Mouse (Mus musculus) layer of hippocampus, postnatal 10 days (tissue): ENCODE measurements at regions not wholly inside any gene's neighbourhood (a gene's known extent, or its start where the extent isn't known, plus 50 kb on each side); places are given as distances from the start of the nearest gene placed in this dataset.

ENCODE experiments used
- DNase-seq, 2 experiments: peaks; one replicate each; pipeline ENCODE4 v3.0.0; 2021; ENCODE audit warnings: low spot score in 2 of 2

- DNase-seq: no peak
Observed at GRCm38 (mm10) chr4:69116353-69116752, 162.2 kb upstream of the Brinp1 start.

DNA sequence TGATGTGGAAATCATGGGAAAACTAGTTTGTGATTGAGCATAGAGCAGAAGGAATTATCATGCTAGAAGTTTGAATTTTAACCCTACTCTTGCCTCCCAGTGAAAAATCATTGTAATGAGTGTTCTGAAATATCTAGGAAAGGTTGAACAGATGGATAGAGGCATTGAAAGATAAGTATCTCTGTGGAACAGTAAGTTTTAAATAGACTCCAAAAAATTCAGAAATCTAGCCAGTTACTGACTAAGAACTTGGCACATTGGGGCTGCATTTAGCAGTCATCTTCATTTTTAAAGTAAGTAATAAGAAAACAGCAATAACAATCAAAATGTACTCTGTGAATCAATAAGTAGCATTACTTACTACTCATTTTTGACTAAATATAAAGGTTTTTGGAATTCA, 151.0 kb upstream of the Brinp1 start:
- DNase-seq: no peak

DNA sequence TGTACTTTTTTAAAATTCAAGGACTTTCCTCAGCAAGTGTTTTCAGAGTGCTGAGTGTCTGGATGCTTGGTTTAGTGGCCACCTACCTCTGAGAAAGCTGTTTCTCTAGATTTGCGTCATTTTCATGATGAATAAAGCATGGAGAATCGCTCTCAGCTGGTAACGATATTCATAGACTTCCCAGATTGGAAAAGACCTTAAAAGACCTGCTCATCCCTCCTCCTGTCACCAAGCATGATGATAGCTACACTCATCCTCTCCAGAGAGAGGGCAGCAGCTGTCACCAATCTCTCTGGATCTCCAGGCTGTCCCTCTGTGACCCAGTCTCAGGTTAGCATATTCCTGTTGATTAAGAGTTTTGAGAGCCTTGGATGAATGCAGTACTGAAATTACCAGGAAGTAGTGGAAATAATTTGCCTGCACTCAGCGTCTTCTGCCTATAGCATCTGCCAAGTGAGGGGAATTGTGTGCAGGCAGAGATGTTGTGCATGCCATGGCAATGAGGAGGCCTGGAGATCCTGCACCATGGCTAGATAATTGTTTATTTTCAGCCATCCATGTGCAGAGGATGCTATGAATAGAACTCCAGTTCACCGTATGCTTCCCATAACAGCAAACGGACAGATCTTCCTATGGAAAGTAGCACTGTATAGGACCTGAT, 141.7 kb upstream of the Brinp1 start:
- no peak for DNase-seq

DNA sequence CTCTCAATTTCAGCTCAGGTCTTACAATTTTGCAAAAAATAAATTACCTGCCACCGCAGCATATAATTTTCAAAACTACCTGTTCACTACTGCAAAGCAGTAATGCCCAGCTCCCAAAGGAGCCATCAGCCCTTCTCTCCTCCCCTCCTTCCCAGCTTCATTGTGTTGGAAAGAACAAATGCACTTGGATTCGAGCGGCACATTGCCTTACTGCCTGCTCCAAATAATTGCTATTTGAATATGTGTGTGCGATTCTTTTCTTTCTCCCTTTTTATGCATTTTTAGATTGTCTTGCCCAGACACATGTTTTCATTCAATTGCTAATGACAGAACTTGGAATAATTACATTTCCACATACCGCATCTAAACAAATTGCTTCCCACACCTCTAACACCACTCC, 123.9 kb upstream of the Brinp1 start:
- DNase-seq: no peak

DNA sequence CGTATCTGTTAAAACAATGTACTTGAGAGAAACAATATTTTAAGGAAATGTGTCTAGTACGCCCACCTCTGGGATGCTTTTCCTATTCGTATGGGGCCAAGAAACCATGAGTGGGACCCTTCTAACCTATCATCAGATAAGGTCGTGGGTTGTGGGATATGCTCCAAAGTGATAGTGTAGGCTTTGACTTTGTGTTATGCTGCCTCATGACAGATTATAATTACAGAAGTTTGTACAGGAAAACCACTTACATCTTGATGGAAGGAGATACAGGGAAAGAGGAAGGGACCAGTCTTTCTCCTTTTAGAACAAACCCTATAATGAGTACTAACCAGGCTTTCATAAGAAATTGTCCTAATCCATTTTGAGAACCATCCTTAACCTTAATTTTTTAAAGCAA, 123.1 kb upstream of the Brinp1 start:
- no peak for DNase-seq

GRCm38 (mm10) chr4:69039645-69040342, 85.6 kb upstream of the Brinp1 start:
- DNase-seq: no peak

DNA sequence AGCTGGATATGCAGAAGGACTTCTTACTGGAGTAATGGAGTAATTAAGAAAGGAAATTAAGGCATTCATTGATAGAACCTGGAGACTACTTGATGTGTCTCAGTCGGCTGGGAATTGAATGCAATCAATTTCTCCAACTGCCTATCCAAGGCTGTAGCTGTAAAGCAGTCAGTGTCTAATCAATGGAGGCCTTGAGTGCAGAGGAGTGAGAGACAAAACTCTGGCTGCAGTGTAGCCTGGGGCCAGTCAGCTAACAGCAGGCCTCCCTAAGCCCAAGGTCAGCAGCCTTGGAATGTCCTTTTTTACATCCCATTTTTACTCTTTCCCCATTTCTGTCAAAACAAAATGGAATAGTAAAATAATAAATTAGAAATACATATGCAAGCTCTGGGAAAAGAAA, 80.0 kb upstream of the Brinp1 start:
- no peak for DNase-seq

GRCm38 (mm10) chr4:69020159-69020727, 66.0 kb upstream of the Brinp1 start:
- no peak for DNase-seq

DNA sequence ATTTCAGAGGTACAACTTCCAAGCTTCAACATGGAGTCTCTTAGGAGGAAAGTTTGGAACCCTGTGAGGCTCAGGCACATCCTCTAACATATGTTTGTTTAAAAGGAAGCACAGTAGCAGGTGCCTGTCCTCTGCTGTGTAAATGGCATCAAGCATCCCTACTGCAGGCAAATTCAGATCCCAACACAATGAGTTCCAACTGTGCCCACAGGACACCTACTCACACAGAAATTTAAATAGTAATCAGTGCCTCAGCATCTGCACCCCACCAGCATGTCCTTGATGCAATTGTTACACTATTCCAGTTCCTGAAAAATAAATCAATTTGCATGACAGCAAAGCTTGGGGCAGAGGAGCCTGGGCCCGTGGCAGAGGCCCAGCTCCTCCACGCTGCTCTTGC, 61.2 kb upstream of the Brinp1 start:
- peak in 1 of 2 experiments; percentile 12 for DNase-seq
